Mouse (Mus musculus) thymus, adult 18-20 months (tissue): ENCODE data around the gene Ppp2ca.
"Not testable (repeated sequence)": the region's sequence is repeated elsewhere in the genome, so short reads cannot be mapped to it uniquely, and the experiment has no call there.

Source experiments
- DNase-seq, 2 experiments: peaks; one replicate each; pipeline ENCODE4 v3.0.0; 2022; ENCODE audit warnings: mixed read lengths in 2 of 2

Ppp2ca gene

GRCm38 (mm10) chr11:52145428-52145827 lies 46.9 kb downstream of the Ppp2ca start, which contains the start of gene Olfr1373:
TSS of gene Olfr1373 (minus strand) at chr11:52145528.
- not testable (repeated sequence) for DNase-seq

GRCm38 (mm10) chr11:52163926-52164325 lies 65.4 kb downstream of the Ppp2ca start:
- DNase-seq: no peak

DNA sequence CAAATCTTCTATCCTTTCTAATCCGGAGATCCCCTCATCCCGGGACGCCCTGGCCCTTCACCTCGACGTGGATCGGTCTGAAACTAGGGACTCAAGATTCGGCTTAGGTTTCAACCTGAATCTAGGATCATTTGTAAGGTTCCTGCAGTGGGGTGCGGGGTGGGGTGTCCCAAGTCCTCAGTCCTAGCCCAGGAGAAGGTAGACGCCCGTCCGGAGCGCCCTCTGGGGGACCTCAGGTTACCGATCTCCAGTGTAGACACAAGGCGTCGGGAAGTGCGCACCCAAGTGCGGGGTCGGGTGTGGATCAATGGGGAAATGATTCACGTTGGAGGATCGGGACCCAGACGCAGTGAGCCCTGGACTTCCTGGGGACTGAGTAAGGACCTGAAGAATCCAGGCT lies 68.6 kb downstream of the Ppp2ca start:
- DNase-seq: peak in 1 of 2 experiments; percentile 15

GRCm38 (mm10) chr11:52167901-52168302 lies 69.4 kb downstream of the Ppp2ca start:
- DNase-seq: not testable (repeated sequence)

DNA sequence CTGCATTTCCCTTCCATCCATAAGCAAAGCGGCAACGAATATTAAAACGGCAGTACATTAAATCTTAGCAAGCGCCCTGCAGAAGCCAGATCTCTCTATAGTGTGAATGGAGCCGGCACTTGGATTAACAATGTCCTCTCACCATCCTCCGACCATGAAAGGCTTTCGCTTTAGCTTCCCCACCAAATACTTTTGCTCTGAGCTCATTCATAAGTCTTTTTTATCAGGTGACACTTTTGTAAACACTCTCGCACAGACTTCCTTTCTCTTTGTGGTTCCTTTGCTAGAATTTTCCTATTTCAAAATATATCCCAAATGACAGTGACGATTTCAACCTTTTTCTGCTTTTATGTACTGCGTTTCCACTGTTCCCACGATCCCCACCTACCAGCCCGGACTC lies 70.0 kb downstream of the Ppp2ca start:
- no peak for DNase-seq
